Mouse (Mus musculus) left cerebral cortex, adult 8-10 months (tissue): ENCODE results near the gene Ppp1r13l. TPM values are rescaled to one million over a fixed set of nuclear protein-coding genes. Genes with fewer than 3 reads are reported as not detected.

Source experiments
- DNase-seq, 2 experiments: peaks; one replicate each; pipeline ENCODE4 v3.0.0; 2022; ENCODE audit warnings: low spot score in 2 of 2
- total RNA-seq, 4 experiments: library from RNA; stranded (reverse); gene quantifications; 2 replicates each; pipeline ENCODE4 v1.2.4; 2022

Gene Ppp1r13l
- total RNA-seq, 4 experiments from 2014 or later, result 3.9 to 7.7 (median 5.9) TPM

DNA sequence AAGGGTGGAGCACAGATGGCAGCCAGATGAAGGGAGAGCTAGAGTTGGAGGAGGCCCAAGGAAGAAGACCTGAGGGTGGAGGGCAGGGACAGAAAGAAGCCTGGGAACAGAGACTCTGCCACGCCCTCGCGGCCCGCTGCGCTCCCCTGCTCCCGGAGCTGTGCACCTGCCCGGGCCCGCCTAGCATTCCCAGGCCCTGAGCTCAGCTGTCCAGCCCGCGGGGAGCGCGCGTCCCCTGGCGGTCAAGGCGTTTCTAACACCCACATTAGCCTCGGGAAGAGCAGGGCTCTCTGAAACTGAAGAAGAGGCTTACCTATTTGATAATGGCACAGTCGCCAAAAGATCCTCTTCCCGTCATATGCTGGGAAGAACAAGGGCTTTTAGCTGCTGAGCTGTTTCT is 4.3 kb downstream of the Ppp1r13l start:
- peak in 1 of 2 experiments; percentile 58 for DNase-seq

DNA sequence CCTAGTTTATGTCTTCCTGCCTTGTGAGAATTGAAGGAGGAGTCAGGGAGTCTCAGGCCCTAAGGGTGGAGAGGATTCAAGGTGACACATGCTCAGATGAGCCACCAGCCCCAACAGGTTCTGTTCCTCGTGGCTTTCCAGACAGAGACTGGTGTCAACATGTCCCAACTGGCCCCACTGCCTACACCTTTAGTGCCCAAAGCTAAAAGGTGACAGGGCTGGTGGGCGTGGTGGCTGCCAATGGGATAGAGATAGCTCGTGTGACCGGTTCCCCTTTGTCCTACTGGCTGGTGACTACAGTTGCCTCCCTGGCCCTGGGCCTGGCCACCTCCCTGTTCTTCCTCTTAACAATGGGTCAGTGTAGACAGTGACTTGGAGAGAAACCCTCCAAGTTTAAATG is 5.8 kb downstream of the Ppp1r13l start:
- no peak for DNase-seq

DNA sequence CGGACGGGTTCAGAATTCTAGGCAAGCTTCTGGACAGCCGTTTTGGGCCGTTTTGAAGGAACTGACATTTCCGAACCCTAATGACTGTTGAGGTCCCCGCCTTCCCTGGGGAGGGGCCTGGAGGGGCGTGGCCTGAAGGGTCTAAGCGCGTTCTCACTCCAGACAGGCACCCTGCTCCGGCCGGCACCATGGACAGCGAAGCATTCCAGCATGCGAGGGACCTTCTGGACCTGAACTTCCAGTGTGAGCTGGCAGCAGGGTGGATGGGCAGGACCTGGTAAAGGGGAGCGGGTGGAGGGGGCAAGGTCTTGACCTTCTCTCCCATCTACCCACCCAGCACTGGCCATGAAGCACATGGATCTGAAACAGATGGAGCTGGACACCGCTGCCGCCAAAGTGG is 8.8 kb downstream of the Ppp1r13l start:
- no peak for DNase-seq

DNA sequence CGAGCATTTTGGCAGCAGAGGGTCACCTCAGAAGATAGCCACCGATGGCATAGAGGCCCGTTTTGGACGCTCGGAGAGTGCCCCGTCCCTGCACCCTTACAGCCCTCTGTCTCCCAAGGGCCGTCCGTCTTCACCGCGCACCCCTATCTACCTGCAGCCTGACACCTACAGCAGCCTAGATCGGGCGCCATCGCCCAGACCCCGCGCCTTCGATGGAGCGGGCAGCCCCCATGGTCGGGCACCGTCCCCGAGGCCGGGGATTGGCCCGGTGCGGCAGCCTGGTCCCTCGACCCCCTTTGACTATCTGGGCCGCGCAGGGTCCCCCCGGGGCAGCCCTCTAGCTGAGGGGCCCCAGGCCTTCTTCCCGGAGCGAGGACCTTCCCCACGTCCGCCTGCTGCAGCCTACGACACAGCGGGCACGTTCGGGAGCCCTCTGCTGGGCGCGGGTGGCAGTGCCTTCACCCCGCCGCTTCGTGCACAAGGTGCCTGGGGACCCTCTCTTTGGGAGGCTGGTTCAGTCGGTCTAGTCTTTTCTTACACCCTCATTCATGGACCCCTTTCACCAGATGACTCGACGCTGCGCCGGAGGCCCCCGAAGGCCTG is 10.4 kb downstream of the Ppp1r13l start:
- DNase-seq, result peak in 1 of 2 experiments; percentile 65

DNA sequence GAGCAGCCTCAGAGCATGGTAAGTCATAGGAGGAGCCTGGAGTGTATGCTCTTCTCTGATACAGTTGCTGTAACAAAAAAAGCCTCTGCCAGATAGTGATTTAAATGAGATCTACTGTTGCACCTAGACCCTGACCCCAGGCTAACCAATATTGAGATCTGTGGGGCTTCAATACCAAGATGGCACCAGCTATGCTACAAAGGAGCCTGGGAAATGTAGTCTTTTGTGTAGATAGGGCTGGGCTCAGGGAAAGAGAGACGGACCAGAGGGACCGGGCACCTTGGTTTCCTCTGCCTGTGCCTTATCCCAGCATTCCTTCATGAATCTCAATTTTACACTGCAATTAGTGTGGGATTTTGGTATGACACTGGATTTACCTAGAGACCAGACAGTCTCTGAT is 13.8 kb downstream of the Ppp1r13l start:
- DNase-seq, result no peak

DNA sequence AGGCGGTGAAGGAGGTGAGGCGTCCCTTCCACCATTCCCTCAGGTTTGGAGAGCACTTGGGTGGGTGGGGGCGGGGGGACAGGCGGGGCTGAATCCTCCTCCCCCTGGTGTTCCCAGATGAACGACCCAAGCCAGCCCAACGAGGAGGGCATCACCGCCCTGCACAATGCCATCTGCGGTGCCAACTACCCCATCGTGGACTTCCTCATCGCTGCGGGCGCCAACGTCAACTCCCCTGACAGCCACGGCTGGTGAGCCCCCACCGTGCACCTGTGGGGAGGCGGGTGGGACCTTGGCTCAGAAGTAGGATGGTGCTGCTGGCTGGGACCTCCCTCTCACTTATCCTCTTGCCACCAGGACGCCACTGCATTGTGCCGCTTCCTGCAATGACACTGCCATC is 15.8 kb downstream of the Ppp1r13l start:
- DNase-seq, result no peak

DNA sequence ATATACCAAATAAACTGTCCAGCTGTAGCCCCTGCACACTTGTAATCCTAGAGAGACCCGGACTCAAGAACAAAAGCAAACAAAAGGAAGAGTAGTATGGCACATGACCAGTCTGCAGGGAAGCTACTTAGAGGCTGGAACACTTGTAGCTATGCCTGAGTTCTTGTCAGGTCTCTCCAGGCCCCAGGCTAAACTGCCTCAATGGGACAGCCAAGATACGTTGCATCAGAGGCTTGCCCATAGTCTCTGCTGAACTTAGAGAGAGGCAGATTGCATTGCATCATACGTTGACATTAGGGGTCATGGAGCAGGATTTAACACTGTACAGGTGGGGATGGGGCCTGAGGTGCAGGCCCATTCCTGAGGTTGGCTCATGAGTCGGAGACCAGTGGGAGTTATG is 16.5 kb downstream of the Ppp1r13l start:
- DNase-seq, result no peak

DNA sequence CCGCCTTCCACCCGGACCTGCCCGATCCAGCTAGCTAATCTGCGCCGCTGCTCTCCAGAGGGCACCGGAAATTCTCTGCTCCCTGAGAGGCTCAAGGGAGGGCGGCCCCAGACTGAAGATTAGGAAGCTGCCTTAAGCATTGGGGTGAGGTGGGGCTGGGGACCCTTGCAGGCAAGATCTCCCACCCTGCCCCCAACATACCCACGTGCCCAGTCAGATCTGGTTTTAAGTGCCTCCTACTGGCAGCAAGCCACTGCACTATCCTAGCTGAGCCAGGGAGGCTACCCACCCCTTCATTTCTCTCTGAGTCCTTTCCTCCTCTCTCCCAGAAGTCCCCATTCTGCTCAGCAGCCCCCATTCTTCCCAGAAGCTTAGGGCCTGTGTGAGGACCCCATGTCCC is 18.5 kb downstream of the Ppp1r13l start:
- DNase-seq, result no peak

DNA sequence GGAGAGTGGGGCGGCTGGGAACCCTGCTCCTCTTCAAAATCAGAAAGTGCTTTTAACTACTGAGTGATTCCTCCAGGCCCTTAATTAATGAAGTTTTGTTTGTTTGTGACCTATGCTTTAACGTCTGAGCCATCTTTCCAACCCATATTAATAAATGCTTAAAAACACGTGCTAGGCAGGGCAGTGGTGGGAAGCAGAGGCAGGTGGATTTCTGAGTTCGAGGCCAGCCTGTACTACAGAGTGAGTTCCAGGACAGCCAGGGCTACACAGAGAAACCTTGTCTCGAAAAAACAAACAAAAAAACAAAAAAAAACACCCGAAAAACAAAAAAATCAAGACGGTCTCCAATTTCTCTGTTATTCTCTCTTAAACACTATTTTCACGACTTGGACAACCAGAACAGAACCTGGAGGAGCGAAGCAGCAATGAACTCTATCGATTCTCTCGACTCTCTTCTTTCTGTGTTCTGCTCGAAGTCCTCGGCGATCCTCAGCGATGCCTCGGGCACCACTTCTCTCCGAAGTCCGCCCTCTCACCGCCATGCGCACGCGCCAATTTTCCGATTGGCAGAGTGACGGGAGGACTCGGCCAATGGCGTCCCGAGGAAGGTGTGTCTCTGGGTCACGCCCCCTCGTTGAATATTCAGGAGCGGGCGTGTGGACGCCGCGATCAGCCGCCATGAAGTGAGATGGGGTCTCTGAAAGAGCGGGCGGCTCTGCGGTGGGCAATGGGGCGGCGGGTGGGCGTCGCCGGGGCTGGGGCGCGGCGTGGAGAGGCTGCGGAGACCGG is 22.0 kb downstream of the Ppp1r13l start, which contains the start of gene Ercc2:
Ercc2 (plus strand) TSS at position 634 of the 789 bp plus-strand sequence.
- peak; percentile 94 to 97 for DNase-seq

DNA sequence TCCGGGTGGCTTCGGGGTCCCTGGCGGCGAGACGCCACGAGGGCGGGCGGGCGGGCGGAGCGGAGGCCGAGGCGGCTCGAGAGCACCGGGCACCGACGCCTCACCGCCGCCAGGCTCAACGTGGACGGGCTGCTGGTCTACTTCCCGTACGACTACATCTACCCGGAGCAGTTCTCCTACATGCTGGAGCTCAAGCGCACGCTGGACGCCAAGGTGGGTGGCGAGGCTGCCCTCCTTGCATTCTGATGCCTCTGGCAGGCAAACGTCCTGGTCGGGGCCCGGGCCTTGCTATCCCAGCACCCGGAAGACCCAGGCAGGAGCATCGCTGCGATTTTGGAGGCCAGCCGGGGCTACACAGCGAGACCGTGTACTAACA is 22.6 kb downstream of the Ppp1r13l start:
- no peak for DNase-seq

DNA sequence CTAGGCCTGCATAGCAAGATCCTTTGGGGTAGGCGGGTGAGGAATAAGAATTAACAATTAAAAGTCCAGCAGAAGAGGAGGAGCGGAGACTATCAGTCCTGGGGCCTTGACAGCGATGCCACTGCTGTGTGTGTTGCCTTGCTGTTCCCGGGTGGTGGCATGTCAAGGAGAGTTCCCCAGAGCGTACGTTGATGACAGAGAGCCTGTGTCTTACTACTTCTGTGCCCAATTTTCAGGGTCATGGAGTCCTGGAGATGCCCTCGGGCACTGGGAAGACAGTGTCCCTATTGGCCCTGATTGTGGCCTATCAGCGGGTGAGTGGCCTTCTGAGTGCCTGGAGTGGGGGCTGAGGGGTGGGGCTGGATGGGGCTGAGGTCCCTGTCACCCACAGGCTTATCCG is 24.2 kb downstream of the Ppp1r13l start:
- DNase-seq, result no peak

DNA sequence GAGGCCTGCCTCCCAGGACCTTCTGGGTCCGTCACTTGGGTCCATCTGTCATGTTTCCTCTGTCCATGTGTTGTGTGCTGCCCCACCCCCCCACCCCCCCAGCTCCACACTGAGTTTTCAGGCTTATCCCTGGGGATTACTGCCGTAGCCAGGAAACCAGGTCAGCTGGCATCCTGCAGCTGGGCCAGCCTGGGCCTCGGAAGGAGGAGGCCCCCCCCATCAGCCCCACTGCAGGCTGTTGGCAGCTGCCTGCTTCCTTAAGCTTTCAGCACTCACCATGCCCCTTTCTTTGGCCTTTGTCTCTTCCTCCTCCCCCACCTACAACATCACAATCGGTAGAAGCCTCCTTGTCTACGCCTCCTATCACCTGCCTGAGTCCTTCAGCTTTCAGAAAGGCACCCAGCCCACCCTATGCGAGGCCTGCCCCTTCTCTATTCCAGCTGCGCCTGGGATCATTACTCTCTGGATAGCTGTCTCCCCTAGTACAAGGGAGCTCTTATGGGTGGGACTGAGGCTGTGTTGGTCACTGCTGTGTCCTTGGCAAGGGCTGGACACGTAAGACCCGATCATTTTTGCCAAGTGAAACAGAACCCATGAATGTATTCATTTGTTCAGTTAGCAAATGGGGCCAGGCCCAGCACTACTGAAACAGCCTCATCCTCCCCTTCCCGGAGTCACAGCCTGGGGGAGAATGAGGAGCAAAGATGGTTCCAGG is 29.3 kb downstream of the Ppp1r13l start:
- DNase-seq, result no peak

DNA sequence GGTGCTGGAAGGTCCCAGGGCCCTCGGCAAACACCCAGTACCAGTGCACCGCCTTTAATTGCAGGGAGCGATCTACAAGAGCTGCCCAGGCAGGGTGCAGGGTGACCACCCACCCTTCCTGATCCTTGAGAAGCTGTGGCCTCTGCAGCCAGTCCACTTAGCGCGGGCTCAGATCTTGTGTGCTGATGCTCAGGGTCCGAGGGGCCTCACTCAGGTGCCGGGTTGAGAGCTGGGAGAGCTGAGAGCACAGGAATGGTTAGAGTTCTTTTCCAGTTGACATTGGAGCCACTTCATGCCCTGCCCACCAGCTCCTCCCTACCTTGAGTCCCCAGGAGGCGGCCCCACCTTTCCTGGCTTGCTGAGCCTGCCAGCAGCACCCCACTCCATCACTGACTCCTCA is 34.9 kb downstream of the Ppp1r13l start:
- DNase-seq, result no peak

DNA sequence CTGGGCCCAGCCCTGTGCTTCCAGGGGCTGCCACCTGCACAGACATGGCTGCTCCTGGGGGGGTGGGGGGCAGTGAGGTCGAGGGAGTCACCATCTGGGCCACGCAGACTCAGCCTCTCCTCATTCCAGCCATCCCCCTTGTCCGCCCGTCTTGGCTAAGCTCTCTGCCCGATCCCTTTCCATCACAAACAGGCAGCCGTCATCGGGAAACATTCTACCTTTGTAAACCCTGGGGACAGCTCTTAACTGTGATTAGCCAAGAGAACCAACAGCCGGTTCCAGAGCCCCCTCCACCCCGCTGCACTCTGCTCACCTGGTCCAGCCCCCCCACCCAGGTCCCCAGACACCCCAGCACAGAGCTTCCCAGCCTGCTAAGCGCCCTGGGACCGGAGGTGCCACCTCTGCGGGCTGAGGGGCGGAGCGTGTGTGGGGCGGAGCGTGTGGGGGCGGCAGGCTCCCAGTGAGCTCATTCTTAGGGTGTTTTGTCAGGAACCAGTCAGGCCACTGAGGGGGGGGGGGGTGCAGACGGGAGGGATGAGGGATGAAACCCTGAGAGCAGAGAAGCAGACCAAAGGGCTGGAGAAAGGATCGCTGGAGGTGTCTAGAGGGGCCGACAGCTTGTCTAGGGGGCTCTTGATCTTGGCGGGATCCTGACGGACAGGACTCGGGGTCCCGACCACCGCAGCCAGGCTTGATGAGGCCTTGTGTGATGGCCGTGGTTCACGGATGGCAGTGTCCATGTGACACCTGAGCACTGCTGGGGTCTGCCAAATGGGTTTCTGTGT is 40.1 kb downstream of the Ppp1r13l start:
- DNase-seq, result no peak

DNA sequence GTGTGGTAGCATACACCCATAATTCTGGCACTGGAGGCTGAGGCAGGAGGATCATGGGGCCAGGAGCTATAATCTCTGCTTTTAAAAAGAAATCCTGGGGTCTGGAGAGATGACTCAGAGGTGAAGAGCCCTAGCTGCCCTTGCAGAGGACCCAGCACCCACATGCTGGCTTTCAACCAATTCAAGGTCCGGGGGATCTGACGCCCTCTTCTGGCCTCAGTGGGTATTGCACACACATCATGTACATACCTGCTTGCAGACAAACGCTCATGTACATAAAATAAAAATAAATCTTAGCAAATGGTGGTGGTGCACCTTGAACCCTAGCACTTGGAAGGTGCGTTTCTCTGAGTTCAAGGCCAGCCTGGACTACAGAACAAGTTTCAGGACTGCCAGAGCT is 41.4 kb downstream of the Ppp1r13l start:
- DNase-seq, result no peak

DNA sequence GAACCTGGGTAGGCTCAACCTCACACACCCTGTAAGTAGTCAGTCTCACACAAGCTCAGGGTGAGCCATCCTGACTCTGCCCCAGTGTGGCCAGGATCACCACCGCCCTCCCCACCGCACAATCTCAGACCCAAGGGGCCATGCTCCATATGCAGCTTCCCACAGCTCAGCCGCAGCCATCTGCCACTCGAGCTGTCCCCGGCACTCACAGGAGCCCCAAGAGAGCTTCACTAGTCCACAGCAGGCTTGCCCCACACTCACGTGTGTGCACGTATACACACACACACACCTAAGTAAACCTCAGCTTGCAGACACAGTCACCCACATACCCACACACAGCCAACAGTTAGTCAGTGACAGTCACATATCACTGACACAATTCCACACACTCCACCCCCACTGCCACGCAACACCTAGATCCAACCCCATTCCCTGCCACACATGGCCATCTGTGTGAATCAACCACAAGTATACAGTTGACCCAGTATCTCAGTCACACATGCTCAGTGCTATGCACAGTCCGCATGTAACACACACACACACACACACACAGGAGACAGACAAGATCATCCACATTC is 43.1 kb downstream of the Ppp1r13l start:
- DNase-seq, result no peak

DNA sequence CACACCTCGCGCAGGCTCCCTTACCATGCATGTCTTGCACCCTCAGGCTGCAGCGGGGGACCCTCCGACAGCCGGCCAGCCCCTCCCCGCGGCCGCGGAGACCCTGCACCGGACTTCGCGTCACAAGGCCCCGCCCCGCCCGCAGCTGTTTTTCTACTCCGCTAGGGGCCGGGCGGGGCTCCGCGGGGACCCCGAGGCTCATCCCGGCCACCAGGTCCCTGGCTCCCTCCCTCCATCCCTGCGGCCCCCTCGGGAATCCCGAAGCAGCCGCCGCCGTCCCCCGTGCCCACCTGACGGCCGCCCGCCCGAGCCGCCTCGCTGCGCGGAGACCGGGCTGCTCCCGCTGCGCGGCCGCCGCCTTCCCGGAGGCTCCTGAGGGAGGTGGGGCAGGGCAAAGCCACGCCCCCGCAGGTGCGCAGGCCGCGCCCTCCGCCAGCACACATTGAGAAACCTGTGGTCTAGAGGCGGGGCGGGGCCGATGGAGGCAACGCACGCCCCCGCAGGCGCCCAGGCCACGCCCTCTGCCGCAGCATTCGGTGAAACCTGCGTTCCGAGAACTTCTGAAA is 44.3 kb downstream of the Ppp1r13l start, which contains the start of gene Klc3:
Klc3 (minus strand) TSS at position 374 of the 566 bp plus-strand sequence.
- DNase-seq, result no peak

DNA sequence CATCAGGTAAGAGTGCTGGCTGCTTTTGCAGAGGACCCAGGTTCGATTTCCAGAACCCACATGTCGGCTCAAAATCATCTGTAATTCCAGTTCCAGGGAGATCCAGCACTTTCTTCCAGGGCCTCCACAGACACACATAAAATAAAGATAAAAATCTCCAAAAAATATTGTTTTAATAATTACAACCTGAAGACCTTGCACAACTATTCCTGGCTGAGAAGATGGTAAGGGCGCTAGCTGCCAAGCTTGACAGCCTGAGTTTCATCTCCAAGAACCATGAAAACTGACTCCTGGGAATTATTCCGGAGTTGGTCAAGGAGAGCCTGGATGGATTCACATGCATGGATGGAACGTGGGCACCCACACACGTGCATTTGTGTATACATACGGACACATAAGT is 44.9 kb downstream of the Ppp1r13l start, which contains the start of gene Ckm:
Ckm (plus strand) TSS at position 301 of the 400 bp plus-strand sequence.
- no peak for DNase-seq

DNA sequence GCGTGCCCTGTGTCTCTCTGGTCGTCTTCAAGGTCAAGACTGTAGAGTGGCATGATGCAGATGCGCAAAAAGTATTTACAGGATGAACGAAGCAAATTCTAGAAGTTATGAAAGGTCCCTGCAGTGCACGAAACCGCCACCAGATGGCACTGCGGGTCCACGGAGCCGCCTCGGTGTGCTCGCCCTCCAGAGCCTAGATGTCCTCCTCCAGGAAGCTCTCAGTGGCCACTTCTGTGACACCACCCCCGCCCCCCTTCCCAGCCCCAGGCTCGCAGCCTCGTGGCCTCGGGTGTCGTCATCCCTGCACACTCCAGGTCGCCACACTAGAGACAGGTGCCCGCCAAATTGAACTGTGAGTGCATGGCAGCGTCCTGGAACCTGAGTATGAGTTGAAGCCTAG is 45.9 kb downstream of the Ppp1r13l start:
- peak in 1 of 2 experiments; percentile 89 for DNase-seq

DNA sequence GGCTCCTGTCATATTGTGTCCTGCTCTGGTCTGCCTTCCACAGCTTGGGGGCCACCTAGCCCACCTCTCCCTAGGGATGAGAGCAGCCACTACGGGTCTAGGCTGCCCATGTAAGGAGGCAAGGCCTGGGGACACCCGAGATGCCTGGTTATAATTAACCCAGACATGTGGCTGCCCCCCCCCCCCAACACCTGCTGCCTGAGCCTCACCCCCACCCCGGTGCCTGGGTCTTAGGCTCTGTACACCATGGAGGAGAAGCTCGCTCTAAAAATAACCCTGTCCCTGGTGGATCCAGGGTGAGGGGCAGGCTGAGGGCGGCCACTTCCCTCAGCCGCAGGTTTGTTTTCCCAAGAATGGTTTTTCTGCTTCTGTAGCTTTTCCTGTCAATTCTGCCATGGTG is 50.2 kb downstream of the Ppp1r13l start:
- DNase-seq, result no peak
